Mouse (Mus musculus): ENCODE data around the gene Cyp2c66.
"Not testable (repeated sequence)": the region's sequence is repeated elsewhere in the genome, so short reads cannot be mapped to it uniquely, and the experiment has no call there.

Gene Cyp2c66

GRCm38 (mm10) chr19:39113644-39114043 is at the start of gene Cyp2c66:
Gene Cyp2c66, plus strand, starts transcription at chr19:39113898.
- DNase-seq (ENCODE audit: low read depth, low spot score) = no peak

GRCm38 (mm10) chr19:39098779-39099178 is 14.9 kb upstream of the Cyp2c66 start:
- not testable (repeated sequence) for DNase-seq (ENCODE audit: low read depth, low spot score)

- not testable (repeated sequence) for DNase-seq (ENCODE audit: low read depth, low spot score)
Observed at GRCm38 (mm10) chr19:39156836-39157235, 43.1 kb downstream of the Cyp2c66 start.
